Mouse (Mus musculus) liver, embryonic 16.5 days (tissue): ENCODE measurements around the gene Spata18. TPM values are rescaled to one million over a fixed set of nuclear protein-coding genes. Genes with fewer than 3 reads are reported as not detected.

ENCODE experiments used
- ATAC-seq: fragments of 200-750 bp; cut with Nextera tagmentation; 2 replicates; pipeline ENCODE4 v1.8.0; 2017; ENCODE audit warnings: low read depth, mild to moderate bottlenecking, moderate number of reproducible peaks, moderate library complexity
- H3K27ac ChIP-seq: fragments of 300-500 bp; sonication (generic); 2 replicates; pipeline ENCODE4 v1.5.1; 2014; ENCODE audit warnings: mild to moderate bottlenecking, low read length
- H3K27me3 ChIP-seq: fragments of 300-500 bp; sonication (generic); 2 replicates; pipeline ENCODE4 v1.6.1; 2014; ENCODE audit warnings: low read depth, low read length, mixed read lengths; ENCODE audit not compliant: control insufficient read depth, insufficient read depth
- H3K36me3 ChIP-seq: fragments of 300-500 bp; sonication (generic); 2 replicates; pipeline ENCODE4 v1.6.1; 2014; ENCODE audit warnings: mild to moderate bottlenecking; ENCODE audit not compliant: control insufficient read depth, insufficient read depth
- H3K4me1 ChIP-seq: fragments of 300-500 bp; sonication (generic); 2 replicates; pipeline ENCODE4 v1.6.1; 2014; ENCODE audit warnings: low read depth, low read length, mixed read lengths; ENCODE audit not compliant: control insufficient read depth
- H3K4me2 ChIP-seq: fragments of 300-500 bp; sonication (generic); 2 replicates; pipeline ENCODE4 v1.6.1; 2014; ENCODE audit warnings: low read depth, low read length, mixed read lengths
- H3K4me3 ChIP-seq: fragments of 300-500 bp; sonication (generic); 2 replicates; pipeline ENCODE4 v1.5.1; 2014; ENCODE audit warnings: low read depth, mild to moderate bottlenecking, low read length
- H3K9ac ChIP-seq: fragments of 300-500 bp; sonication (generic); 2 replicates; pipeline ENCODE4 v1.6.1; 2014; ENCODE audit warnings: low read depth, low read length
- H3K9me3 ChIP-seq: fragments of 300-500 bp; sonication (generic); replicated peaks from 2 replicates; pipeline ENCODE4 v1.6.1; 2016; ENCODE audit warnings: low read length; ENCODE audit not compliant: control insufficient read depth
- WGBS: fragments of 180-500 bp; shearing (Covaris S2); extraction: QIAGEN DNeasy Blood & Tissue Kit; methylation state at CpG from one replicate; pipeline ENCODE4 v1.1.7; 2014; ENCODE audit not compliant: insufficient replicate concordance; 5-methylcytosine and 5-hydroxymethylcytosine counted together
- polyA plus RNA-seq: library from polyadenylated mRNA; unstranded; fragments of >200 nt; fragmentation: Nextera tagmentation; extraction: Ambion mirVana; gene quantifications from 2 replicates; pipeline ENCODE4 v1.2.1, GENCODE M21; 2015

The Spata18 gene
- not detected in 2 replicates for polyA plus RNA-seq

DNA sequence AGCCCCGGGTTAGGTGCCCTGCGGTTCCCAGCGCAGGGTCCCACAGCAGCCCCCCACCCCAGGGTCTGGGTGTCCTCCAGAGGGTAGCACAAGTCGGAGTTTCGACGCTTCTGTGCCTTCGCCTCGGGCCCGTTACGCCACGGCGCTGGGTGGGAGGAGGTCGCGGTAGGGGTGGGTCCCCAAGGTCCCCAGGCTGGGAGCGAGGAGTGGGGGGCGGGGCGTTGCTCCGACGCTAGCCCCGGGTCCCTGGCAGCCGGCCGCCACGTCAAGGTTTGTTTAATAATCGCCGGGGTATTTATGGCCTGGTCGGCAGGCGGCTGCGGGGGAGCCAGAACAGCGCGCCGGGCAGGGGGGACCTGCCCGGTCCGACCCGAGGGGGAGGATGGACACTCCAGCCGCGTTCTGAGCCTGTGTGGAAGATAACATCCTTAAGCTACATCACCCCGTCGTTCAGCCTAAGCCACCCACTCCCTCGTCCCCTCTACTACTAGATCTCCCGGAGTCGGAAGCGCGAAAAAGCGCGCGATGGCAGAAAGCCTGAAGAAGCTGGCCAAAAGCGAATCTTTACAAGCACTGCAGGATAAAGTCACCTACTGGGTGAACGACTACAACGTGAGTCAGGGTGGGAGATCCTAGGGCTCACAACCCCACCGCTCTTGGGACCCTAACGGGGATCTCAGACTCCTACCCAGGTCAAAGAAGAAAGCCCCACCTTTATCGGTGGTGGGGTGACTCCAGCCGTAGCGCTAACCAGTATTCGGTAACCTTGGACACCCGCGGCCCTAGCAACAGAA is at the start of gene Spata18:
TSS of gene Spata18 (plus strand) at position 319 of the 794 bp plus-strand sequence.
- no peak for ATAC-seq
- under 1% methylated on average over 54 of the region's 57 CpGs for WGBS
- H3K36me3 ChIP-seq: no peaks in the 10 kb centered on the region
- peak within 1 kb of the TSS; percentile 55 for H3K4me3 ChIP-seq
- H3K27ac ChIP-seq: no peak within 1 kb of the TSS
- H3K4me1 ChIP-seq: no peaks in the 10 kb centered on the region; the same call in 1 of the 2 replicates
- H3K27me3 ChIP-seq: peaks cover 69% of the 10 kb centered on the region
- H3K9me3 ChIP-seq: no peaks in the 10 kb centered on the region
- peak within 1 kb of the TSS; percentile 74 for H3K4me2 ChIP-seq
- peak within 1 kb of the TSS; percentile 20; the same call in 1 of the 2 replicates for H3K9ac ChIP-seq

- no peak overlapping the region for H3K27ac ChIP-seq
Measured at GRCm38 (mm10) chr5:73602865-73603264, 48.3 kb upstream of the Spata18 start.

DNA sequence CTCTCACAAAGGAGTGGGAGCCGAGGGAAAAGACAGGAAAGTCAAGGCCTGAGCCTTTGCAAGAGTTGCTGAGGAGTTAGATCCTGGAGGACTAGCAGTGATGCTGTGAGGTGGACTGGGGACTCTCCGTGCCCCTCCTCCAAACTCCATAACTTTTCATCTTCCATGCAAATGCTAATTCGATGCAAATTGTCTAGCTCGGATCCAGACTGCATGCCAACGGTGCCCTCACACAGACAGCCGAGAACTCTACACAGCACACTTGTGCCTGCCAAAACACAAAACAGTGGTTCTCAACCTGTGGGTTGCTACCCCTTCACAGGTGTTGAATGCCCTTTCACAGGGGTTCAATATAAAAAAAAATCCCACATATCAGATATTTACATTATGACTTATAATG is 46.6 kb upstream of the Spata18 start:
- Histone ChIP-seq H3K4me3 (no peak overlapping the region), H3K36me3 (no peaks in the 10 kb centered on the region), H3K9me3 (no peaks in the 10 kb centered on the region), H3K4me1 (no peaks in the 10 kb centered on the region), H3K9ac (no peak overlapping the region), H3K27me3 (no peaks in the 10 kb centered on the region), H3K27ac (no peak overlapping the region), H3K4me2 (no peak overlapping the region)
- ATAC-seq: no peak
- 73% methylated on average over 6 of the region's 6 CpGs for WGBS

More at GRCm38 (mm10) chr5:73602865-73603264, 48.3 kb upstream of the Spata18 start:
- no peak overlapping the region for H3K4me3 ChIP-seq
- H3K27me3 ChIP-seq: no peaks in the 10 kb centered on the region
- no peaks in the 10 kb centered on the region for H3K9me3 ChIP-seq
- H3K4me1 ChIP-seq: no peaks in the 10 kb centered on the region
- ATAC-seq: no peak
- H3K9ac ChIP-seq: no peak overlapping the region
- no peaks in the 10 kb centered on the region for H3K36me3 ChIP-seq
- H3K4me2 ChIP-seq: no peak overlapping the region
- WGBS: 57% methylated on average over 3 of the region's 3 CpGs

DNA sequence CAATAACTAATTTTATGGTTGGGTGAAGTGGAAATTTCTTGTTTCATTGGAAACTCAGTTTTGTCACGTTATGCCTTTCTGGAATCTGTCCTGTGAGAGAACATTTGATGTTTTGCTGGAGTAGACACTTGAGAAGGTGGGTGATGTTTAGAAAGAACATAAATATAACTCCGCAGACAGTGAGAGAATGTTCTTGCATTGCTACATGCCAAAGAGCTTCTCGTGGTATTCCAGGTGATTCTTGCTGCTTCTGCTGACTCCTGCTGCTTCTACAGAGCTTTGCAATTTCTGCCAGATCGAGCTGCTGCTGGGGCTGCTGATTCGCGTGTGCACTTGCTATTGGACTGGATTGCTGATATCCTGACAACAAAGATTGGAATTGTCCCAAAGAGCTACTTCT is 46.2 kb upstream of the Spata18 start:
- no peak overlapping the region for H3K9ac ChIP-seq
- WGBS: 65% methylated on average over 6 of the region's 6 CpGs
- H3K9me3 ChIP-seq: no peaks in the 10 kb centered on the region
- H3K27ac ChIP-seq: no peak overlapping the region
- H3K4me3 ChIP-seq: no peak overlapping the region
- H3K27me3 ChIP-seq: no peaks in the 10 kb centered on the region
- H3K36me3 ChIP-seq: no peaks in the 10 kb centered on the region
- no peak overlapping the region for H3K4me2 ChIP-seq
- no peak for ATAC-seq
- no peaks in the 10 kb centered on the region for H3K4me1 ChIP-seq

GRCm38 (mm10) chr5:73611071-73611470 is 40.1 kb upstream of the Spata18 start:
- Histone ChIP-seq H3K9ac (no peak overlapping the region), H3K27me3 (no peaks in the 10 kb centered on the region), H3K4me1 (no peaks in the 10 kb centered on the region), H3K4me2 (no peak overlapping the region), H3K9me3 (no peaks in the 10 kb centered on the region), H3K27ac (no peak overlapping the region), H3K4me3 (no peak overlapping the region), H3K36me3 (no peaks in the 10 kb centered on the region)
- WGBS: 66% methylated on average over 4 of the region's 4 CpGs
- no peak for ATAC-seq

- Histone ChIP-seq H3K36me3 (no peaks in the 10 kb centered on the region), H3K9me3 (no peaks in the 10 kb centered on the region), H3K9ac (no peak overlapping the region), H3K4me3 (no peak overlapping the region), H3K27me3 (no peaks in the 10 kb centered on the region), H3K4me1 (no peaks in the 10 kb centered on the region), H3K4me2 (no peak overlapping the region), H3K27ac (no peak overlapping the region)
- ATAC-seq: no peak
- 70% methylated on average over 8 of the region's 8 CpGs for WGBS
Measured at GRCm38 (mm10) chr5:73613296-73613695, 37.9 kb upstream of the Spata18 start.

DNA sequence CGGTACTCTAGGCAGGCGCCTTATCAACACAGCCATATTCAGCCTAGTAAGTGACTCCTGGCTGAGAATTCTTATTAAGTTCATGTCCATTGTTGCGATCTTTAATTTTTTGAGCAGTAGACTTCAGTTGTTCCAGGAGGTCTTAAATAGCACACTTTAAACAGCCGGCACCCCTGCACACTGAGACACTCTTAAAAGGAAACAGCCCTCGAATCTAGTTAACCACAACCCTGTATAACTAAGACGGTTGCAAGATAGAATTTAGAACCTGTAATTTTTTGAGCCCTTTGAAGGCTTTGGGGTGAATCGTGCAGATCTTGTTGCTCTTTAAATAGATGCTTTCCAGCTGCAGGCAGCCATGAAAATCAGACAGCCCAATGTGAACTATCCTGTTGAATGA is 36.0 kb upstream of the Spata18 start:
- 25% methylated on average over 7 of the region's 7 CpGs for WGBS
- no peak overlapping the region for H3K4me3 ChIP-seq
- no peak overlapping the region for H3K4me2 ChIP-seq
- no peak for ATAC-seq
- no peaks in the 10 kb centered on the region for H3K27me3 ChIP-seq
- no peaks in the 10 kb centered on the region for H3K9me3 ChIP-seq
- no peaks in the 10 kb centered on the region for H3K36me3 ChIP-seq
- H3K27ac ChIP-seq: no peak overlapping the region
- H3K9ac ChIP-seq: no peak overlapping the region
- H3K4me1 ChIP-seq: no peaks in the 10 kb centered on the region

- Histone ChIP-seq H3K4me3 (no peak overlapping the region), H3K4me2 (no peak overlapping the region), H3K36me3 (no peaks in the 10 kb centered on the region), H3K4me1 (no peaks in the 10 kb centered on the region), H3K27ac (no peak overlapping the region), H3K9ac (no peak overlapping the region), H3K9me3 (no peaks in the 10 kb centered on the region), H3K27me3 (no peaks in the 10 kb centered on the region)
- ATAC-seq: no peak
- WGBS: 48% methylated on average over 1 of the region's 1 CpGs
Measured at GRCm38 (mm10) chr5:73618969-73619368, 32.2 kb upstream of the Spata18 start.

GRCm38 (mm10) chr5:73625505-73625904 is 25.7 kb upstream of the Spata18 start:
- Histone ChIP-seq H3K9ac (no peak overlapping the region), H3K4me3 (no peak overlapping the region), H3K4me2 (no peak overlapping the region), H3K27me3 (no peaks in the 10 kb centered on the region), H3K9me3 (no peaks in the 10 kb centered on the region), H3K4me1 (no peaks in the 10 kb centered on the region), H3K27ac (no peak overlapping the region), H3K36me3 (no peaks in the 10 kb centered on the region)
- ATAC-seq: no peak
- 47% methylated on average over 1 of the region's 1 CpGs for WGBS
